In the genomic region with DNA sequence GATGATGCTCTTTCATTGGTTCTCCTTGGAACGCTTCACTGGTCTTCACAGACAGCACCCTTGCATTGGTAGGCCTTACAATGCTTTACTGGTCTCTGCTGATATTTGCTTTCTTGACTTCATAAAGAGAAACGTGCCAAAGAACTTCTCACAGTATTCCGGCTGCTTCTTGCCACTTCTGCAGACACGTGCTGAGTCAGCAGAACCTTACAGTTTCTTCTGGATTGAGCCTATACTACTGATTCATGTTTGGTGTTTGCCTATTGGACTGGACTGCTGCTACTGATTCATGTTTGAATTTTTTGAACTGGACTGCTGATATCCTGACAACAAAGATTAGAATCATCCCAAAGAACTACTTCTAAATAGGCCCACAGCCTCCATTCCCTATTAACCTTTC, we compare ENCODE assay signal across 27 mouse cellular contexts. TPM values are rescaled to one million over a fixed set of nuclear protein-coding genes. Genes with fewer than 3 reads are reported as not detected.
DNase-seq lines count a peak whose midpoint lies in the region; ATAC-seq and TF ChIP-seq lines count a peak whose summit lies in the region.
"Had no signal": no experiment of that assay in that cellular context is flagged by ENCODE, and none has a peak within 500 bp of the region (broad histone marks: within the 10 kb centered on the region; RNA-seq: fewer than 3 reads in every experiment).

No protein-coding gene starts in this region.

- no peaks in the 10 kb centered on the region for H3K4me1 ChIP-seq in CH12.LX (ENCODE audit: control insufficient read depth in 1 of 2, insufficient read depth in 2 of 2)
- no peaks in the 10 kb centered on the region for H3K4me1 ChIP-seq in ES-E14 (ENCODE audit: control insufficient read depth in 2 of 2, insufficient read depth in 2 of 2, low read length in 2 of 2, poor library complexity in 1 of 2)
- no peaks in the 10 kb centered on the region for H3K4me1 ChIP-seq in hindbrain, embryonic 13.5 days (replicated peaks)

- no peak for TF ChIP-seq POLR2A in CH12.LX (IDR thresholded peaks at IDR 0.05; ENCODE audit: low read depth, low read length)

- H3K4me2 ChIP-seq in CH12.LX (ENCODE audit: insufficient read depth, low read depth, poor library complexity, severe bottlenecking) = no peak overlapping the region
- no peak overlapping the region for H3K4me2 ChIP-seq in hindbrain, embryonic 13.5 days

- H3K36me3 ChIP-seq in CH12.LX (replicated peaks in 1 of 2; ENCODE audit: control insufficient read depth in 1 of 2, insufficient read depth in 1 of 2, low read length in 1 of 2) = no peaks in the 10 kb centered on the region
- no peaks in the 10 kb centered on the region for H3K36me3 ChIP-seq in ES-E14 (ENCODE audit: control insufficient read depth, insufficient read depth, low read length, poor library complexity, severe bottlenecking)
- H3K36me3 ChIP-seq in hindbrain, embryonic 13.5 days = no peaks in the 10 kb centered on the region
- H3K36me3 ChIP-seq: G1E had no signal

- no peak overlapping the region for H3K4me3 ChIP-seq in layer of hippocampus, adult 2 months
- H3K4me3 ChIP-seq in CH12.LX (replicated peaks in 1 of 3; ENCODE audit: low read depth in 2 of 3, low read length in 2 of 3, poor library complexity in 1 of 3) (no peak overlapping the region), ES-E14 (ENCODE audit: insufficient read depth in 1 of 2, low read depth in 1 of 2, low read length in 2 of 2, poor library complexity in 1 of 2, severe bottlenecking in 1 of 2) (no peak overlapping the region)
- no peak overlapping the region for H3K4me3 ChIP-seq in hindbrain, embryonic 13.5 days

- no peaks in the 10 kb centered on the region for H3K27me3 ChIP-seq in CH12.LX (replicated peaks)
- H3K27me3 ChIP-seq in hindbrain, embryonic 13.5 days = no peaks in the 10 kb centered on the region

- H3K9me3 ChIP-seq in CH12.LX (replicated peaks; ENCODE audit: low read length) (no peaks in the 10 kb centered on the region), ES-E14 (ENCODE audit: control insufficient read depth, insufficient read depth, low read depth, low read length) (no peaks in the 10 kb centered on the region)
- no peaks in the 10 kb centered on the region for H3K9me3 ChIP-seq in hindbrain, embryonic 13.5 days
- H3K9me3 ChIP-seq: G1E had no signal

- no peak for TF ChIP-seq CTCF in layer of hippocampus, adult 2 months (conservative IDR thresholded peaks at IDR 0.05)
- no peak for TF ChIP-seq CTCF in CH12.LX (conservative IDR thresholded peaks at IDR 0.05 in 1 of 2, IDR thresholded peaks at IDR 0.05 in 1 of 2; ENCODE audit: low read depth in 2 of 2, low read length in 2 of 2)

- no peak for ATAC-seq in hindbrain, embryonic 13.5 days (ENCODE audit: low FRiP score)
- ATAC-seq: activated CD4-positive, CD25-positive, alpha-beta regulatory T cell, adult 4 months; CD4-positive, CD25-positive, alpha-beta regulatory T cell, adult 4 months; Patski had no signal

- no peaks in the 10 kb centered on the region for H3K79me2 ChIP-seq in CH12.LX (replicated peaks; ENCODE audit: control insufficient read depth, extremely low read depth, insufficient read depth, poor library complexity, severe bottlenecking)

- whole genome bisulfite sequencing in hindbrain, embryonic 13.5 days = 88% methylated on average over 4 of the region's 4 CpGs

- in situ Hi-C loops in CH12.LX (cut with MboI; ENCODE audit: low pct_ligation_motif_present, low pct_unique_long_range_greater_than_20kb, low sequenced_read_pairs) (no loop called here), ES-E14 (cut with MboI; ENCODE audit: low sequenced_read_pairs in 2 of 2, unreplicated experiment in 2 of 2) (no loop called here)

- H3K27ac ChIP-seq in layer of hippocampus, adult 2 months = peak overlapping the region; percentile 55; the same call in 1 of the 2 replicates
- H3K27ac ChIP-seq in CH12.LX (ENCODE audit: insufficient read depth, low read depth) = no peak overlapping the region
- no peak overlapping the region for H3K27ac ChIP-seq in ES-E14 (ENCODE audit: insufficient read depth, low read depth, low read length, poor library complexity, severe bottlenecking)
- no peak overlapping the region for H3K27ac ChIP-seq in hindbrain, embryonic 13.5 days

- TF ChIP-seq RAD21 in CH12.LX (IDR thresholded peaks at IDR 0.05; ENCODE audit: low read depth, low read length) = no peak

- dilution Hi-C loops in CH12.LX (cut with MboI; ENCODE audit: extremely low pct_ligation_motif_present, extremely low pct_unique_long_range_greater_than_20kb, low sequenced_read_pairs) = no loop called here

- DNase-seq in layer of hippocampus, adult 2 months (ENCODE audit: low spot score in 2 of 2) = no peak
- no peak for DNase-seq in layer of hippocampus, postnatal 10 days (ENCODE audit: low spot score in 2 of 2)
- DNase-seq in CH12.LX (ENCODE audit: extremely low read depth) (no peak), ES-E14 (ENCODE audit: low read depth, low spot score) (no peak)
- no peak for DNase-seq in spleen, adult 12 weeks (ENCODE audit: low spot score)
- DNase-seq: adrenal gland, adult 2 months; adrenal gland, adult 8-10 months; adrenal gland, postnatal 10 days; adrenal gland, postnatal 14 days; adrenal gland, postnatal 25 days; adrenal gland, postnatal 36 days; B cell, adult 2 months; cerebellum, adult 11 months; cerebellum, adult 11-12 months; cerebellum, adult 18-20 months; cerebellum, adult 2 months; cerebellum, adult 8-10 months had no signal

- TF ChIP-seq EP300 in CH12.LX (IDR thresholded peaks at IDR 0.05; ENCODE audit: low read length) = no peak

- no peak overlapping the region for H3K9ac ChIP-seq in CH12.LX (ENCODE audit: insufficient read depth, low read depth)
- H3K9ac ChIP-seq in ES-E14 (ENCODE audit: insufficient read depth, low read depth, low read length, poor library complexity, severe bottlenecking) = no peak overlapping the region
- no peak overlapping the region for H3K9ac ChIP-seq in hindbrain, embryonic 13.5 days

TF ChIP-seq in CH12.LX, 34 proteins besides CTCF, POLR2A, EP300 and RAD21:
- TF ChIP-seq MAFK (IDR thresholded peaks at IDR 0.05; ENCODE audit: insufficient replicate concordance, low read length) = peak; percentile 95
- no peak for TF ChIP-seq E2F4 (IDR thresholded peaks at IDR 0.05; ENCODE audit: insufficient replicate concordance, low read depth, low read length)

TF ChIP-seq in ES-E14, 5 proteins besides CTCF, POLR2A, EP300 and RAD21:
- TF ChIP-seq MAFK (IDR thresholded peaks at IDR 0.05; ENCODE audit: insufficient read depth, low read depth, low read length) (peak; percentile 89), ZNF384 (IDR thresholded peaks at IDR 0.05; ENCODE audit: low read depth, low read length) (no peak), ZC3H11A (IDR thresholded peaks at IDR 0.05; ENCODE audit: borderline replicate concordance, low read depth, low read length) (no peak), HCFC1 (IDR thresholded peaks at IDR 0.05; ENCODE audit: borderline replicate concordance, insufficient read depth, low read length) (no peak), CHD2 (IDR thresholded peaks at IDR 0.05; ENCODE audit: low read depth, low read length) (no peak)

RNA-seq across cellular contexts. Expression of a gene that starts 20.5 kb away (rescaled TPM):
- total RNA-seq in layer of hippocampus, adult 2 months (2021) = not detected
- not detected for total RNA-seq in layer of hippocampus, postnatal 10 days (2021)
- total RNA-seq in CH12.LX (2012; rRNA removed) (not detected in 2 replicates), CH12.LX (2014; rRNA removed) (not detected in 2 replicates), ES-E14 (2012; rRNA removed) (not detected in 2 replicates)
- polyA plus RNA-seq in CH12.LX (2012; ENCODE audit: insufficient read length, low read depth) = not detected in 2 replicates
- not detected in 2 replicates for polyA plus RNA-seq in hindbrain, embryonic 13.5 days (2015; fragmentation: Nextera tagmentation; extraction: Ambion mirVana)
- total RNA-seq: adrenal gland, adult 18-20 months; adrenal gland, adult 2 months; adrenal gland, adult 8-10 months; adrenal gland, postnatal 10 days; adrenal gland, postnatal 14 days; adrenal gland, postnatal 36 days; adrenal gland, postnatal 4 days; MEL had no signal
- polyA plus RNA-seq: activated CD4-positive, CD25-positive, alpha-beta regulatory T cell, adult 4 months; adrenal gland, adult 2 months; brain, embryonic 14.5 days; C2C12; CD4-positive, CD25-positive, alpha-beta regulatory T cell, adult 4 months; cerebellum, adult 2 months; G1E; Patski had no signal

RNA-seq across cellular contexts. Expression of a gene that starts 53.5 kb away (rescaled TPM):
- not detected for total RNA-seq in layer of hippocampus, adult 2 months (2021)
- total RNA-seq in layer of hippocampus, postnatal 10 days (2021) = not detected
- total RNA-seq in CH12.LX (2012; rRNA removed) (not detected in 2 replicates), CH12.LX (2014; rRNA removed) (not detected in 2 replicates), ES-E14 (2012; rRNA removed) (not detected in 2 replicates)
- polyA plus RNA-seq in CH12.LX (2012; ENCODE audit: insufficient read length, low read depth) = not detected in 2 replicates
- polyA plus RNA-seq in hindbrain, embryonic 13.5 days (2015; fragmentation: Nextera tagmentation; extraction: Ambion mirVana) = not detected in 2 replicates
- total RNA-seq: adrenal gland, adult 18-20 months; adrenal gland, adult 2 months; adrenal gland, adult 8-10 months; adrenal gland, postnatal 10 days; adrenal gland, postnatal 14 days; adrenal gland, postnatal 25 days; adrenal gland, postnatal 36 days; adrenal gland, postnatal 4 days; MEL had no signal
- polyA plus RNA-seq: adrenal gland, adult 2 months; brain, embryonic 14.5 days; C2C12; CD4-positive, CD25-positive, alpha-beta regulatory T cell, adult 4 months; cerebellum, adult 2 months; G1E; Patski had no signal
